Mouse (Mus musculus): Measurements from ENCODE around the gene Arntl2.

DNA sequence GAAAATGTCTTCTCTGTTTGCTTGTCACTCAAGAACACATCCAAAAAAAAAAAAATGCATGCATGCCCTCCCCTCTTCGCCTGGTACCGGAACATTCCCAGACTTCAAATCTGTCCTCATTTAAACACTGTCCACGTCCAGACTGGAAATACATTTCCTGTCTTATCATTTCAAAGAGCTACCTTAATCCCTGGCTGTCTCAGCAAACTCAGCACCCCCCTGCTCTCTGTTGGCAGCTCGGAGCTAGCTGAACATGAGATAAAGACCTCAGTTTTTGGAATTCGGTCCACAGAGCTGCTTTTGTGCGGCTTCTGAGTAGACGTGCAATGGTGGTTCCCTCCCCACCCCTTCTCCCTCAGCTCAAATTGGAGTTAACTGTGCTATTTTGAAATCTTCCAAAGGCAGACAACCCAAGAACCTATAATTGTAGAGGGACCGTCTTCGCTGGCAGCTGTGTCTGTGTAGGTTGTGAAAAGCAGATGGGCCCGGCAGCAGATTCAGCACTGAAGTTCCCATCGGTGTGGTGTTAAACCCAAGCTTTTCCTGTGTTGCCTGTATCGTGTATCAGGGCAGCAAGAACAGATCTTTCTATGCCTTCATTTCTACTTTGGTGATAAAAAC is 81.7 kb downstream of the Arntl2 start:
- no peak for TF ChIP-seq EP300 (IDR thresholded peaks at IDR 0.05)
- no peak for TF ChIP-seq CTCF (IDR thresholded peaks at IDR 0.05)
